Mouse (Mus musculus): ENCODE data around the gene Stag2.

Gene Stag2

GRCm38 (mm10) chrX:42202482-42202881 lies 53.4 kb downstream of the Stag2 start:
- DNase-seq (ENCODE audit: low read depth in 2 of 2, low spot score in 2 of 2) = peak; percentile 2 to 36

GRCm38 (mm10) chrX:42215742-42216141 lies 66.6 kb downstream of the Stag2 start:
- DNase-seq (ENCODE audit: low read depth in 2 of 2, low spot score in 2 of 2) = no peak

DNA sequence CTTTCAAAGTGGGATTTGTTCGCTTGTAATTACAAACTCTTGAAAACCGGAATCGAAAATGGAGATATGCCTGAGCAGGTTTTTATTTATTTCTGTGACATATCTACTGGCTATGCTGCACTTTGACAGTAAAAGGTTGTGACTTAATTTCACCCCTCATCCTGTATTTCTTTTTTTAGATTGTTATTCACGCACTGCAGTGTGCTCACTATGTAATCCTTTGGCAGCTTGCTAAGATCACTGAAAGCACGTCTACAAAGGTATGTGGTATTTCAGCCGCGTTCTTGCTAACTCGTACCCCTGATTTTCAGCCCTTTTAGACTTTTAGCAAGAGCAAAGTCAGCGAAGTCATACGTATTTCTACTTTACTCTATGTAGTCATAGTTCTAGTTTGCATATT lies 101.2 kb downstream of the Stag2 start:
- DNase-seq (ENCODE audit: low read depth in 2 of 2, low spot score in 2 of 2) = no peak

GRCm38 (mm10) chrX:42272713-42273112 lies 123.6 kb downstream of the Stag2 start:
- no peak for DNase-seq (ENCODE audit: low read depth in 2 of 2, low spot score in 2 of 2)

- no peak for DNase-seq (ENCODE audit: low read depth in 2 of 2, low spot score in 2 of 2)
Measured at GRCm38 (mm10) chrX:42290215-42290614, 141.1 kb downstream of the Stag2 start.

- no peak for DNase-seq (ENCODE audit: low read depth in 2 of 2, low spot score in 2 of 2)
Measured at GRCm38 (mm10) chrX:42315231-42315630, 166.1 kb downstream of the Stag2 start.

- DNase-seq (ENCODE audit: low read depth in 2 of 2, low spot score in 2 of 2) = no peak
Measured at GRCm38 (mm10) chrX:42320424-42320823, 171.3 kb downstream of the Stag2 start.

GRCm38 (mm10) chrX:42321200-42321773 lies 172.2 kb downstream of the Stag2 start:
- no peak for DNase-seq (ENCODE audit: low read depth in 2 of 2, low spot score in 2 of 2)

GRCm38 (mm10) chrX:42324848-42325247 lies 175.7 kb downstream of the Stag2 start:
- DNase-seq (ENCODE audit: low read depth in 2 of 2, low spot score in 2 of 2) = no peak

All from CD8-positive naive resting alpha-beta T cell, adult 2 months (primary cell).